11 mouse cellular contexts compared by ENCODE assay signal in the genomic region with DNA sequence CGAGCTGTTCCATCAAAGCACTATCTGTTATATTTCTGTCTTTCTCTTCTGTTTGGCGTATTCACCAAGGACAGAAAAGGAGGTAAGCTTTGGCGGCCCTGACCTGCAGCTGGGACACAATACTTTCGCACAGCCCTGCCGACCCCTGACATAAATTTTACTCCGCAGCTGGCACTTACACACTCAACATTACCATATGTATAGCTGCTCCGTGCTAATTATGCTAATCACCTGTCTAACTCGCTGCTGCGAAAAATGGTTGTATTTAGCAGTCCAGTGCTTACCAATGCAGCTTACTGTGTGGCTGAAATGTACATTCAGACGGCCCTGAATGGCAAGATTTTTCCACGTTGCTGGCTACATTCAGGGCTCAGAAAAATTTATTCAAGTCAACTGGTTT. TPM values are rescaled to one million over a fixed set of nuclear protein-coding genes. Genes with fewer than 3 reads are reported as not detected.
DNase-seq lines count a peak whose midpoint lies in the region; ATAC-seq and TF ChIP-seq lines count a peak whose summit lies in the region.
"Had no signal": no experiment of that assay in that cellular context is flagged by ENCODE, and none has a peak within 500 bp of the region (broad histone marks: within the 10 kb centered on the region; RNA-seq: fewer than 3 reads in every experiment).

No protein-coding gene starts in this region.

- no peak for DNase-seq in limb, embryonic 10.5 days (ENCODE audit: low spot score)
- DNase-seq in forebrain, postnatal 0 days: no peak
- DNase-seq in midbrain, embryonic 10.5 days (ENCODE audit: low spot score): peak; percentile 69
- no peak for DNase-seq in left cerebral cortex, adult 18-20 months (ENCODE audit: low spot score in 2 of 2)
- no peak for DNase-seq in heart, postnatal 14 days
- DNase-seq in cerebellum, adult 18-20 months: no peak
- DNase-seq: cerebellum, postnatal 25 days; kidney, postnatal 4 days; liver had no signal

- no peaks in the 10 kb centered on the region for H3K9me3 ChIP-seq in limb, embryonic 12.5 days
- no peaks in the 10 kb centered on the region for H3K9me3 ChIP-seq in limb, embryonic 10.5 days (replicated peaks)
- H3K9me3 ChIP-seq in forebrain, postnatal 0 days (ENCODE audit: low read length): no peaks in the 10 kb centered on the region
- no peaks in the 10 kb centered on the region for H3K9me3 ChIP-seq in midbrain, embryonic 10.5 days (replicated peaks)
- no peaks in the 10 kb centered on the region for H3K9me3 ChIP-seq in stomach, embryonic 16.5 days (replicated peaks; ENCODE audit: control insufficient read depth, low read length)

- WGBS in limb, embryonic 12.5 days: 33% methylated on average over 11 of the region's 11 CpGs
- WGBS in limb, embryonic 10.5 days: 43% methylated on average over 11 of the region's 11 CpGs
- WGBS in forebrain, postnatal 0 days: 12% methylated on average over 11 of the region's 11 CpGs
- 17% methylated on average over 11 of the region's 11 CpGs for WGBS in midbrain, embryonic 10.5 days
- 31% methylated on average over 11 of the region's 11 CpGs for WGBS in stomach, embryonic 16.5 days

- no peaks in the 10 kb centered on the region for H3K27me3 ChIP-seq in limb, embryonic 12.5 days
- H3K27me3 ChIP-seq in limb, embryonic 10.5 days (ENCODE audit: low read depth, poor library complexity, severe bottlenecking): no peaks in the 10 kb centered on the region
- no peaks in the 10 kb centered on the region for H3K27me3 ChIP-seq in forebrain, postnatal 0 days (ENCODE audit: insufficient read depth, low read length)
- H3K27me3 ChIP-seq in midbrain, embryonic 10.5 days (ENCODE audit: low read depth, poor library complexity, severe bottlenecking): no peaks in the 10 kb centered on the region
- no peaks in the 10 kb centered on the region for H3K27me3 ChIP-seq in stomach, embryonic 16.5 days (ENCODE audit: control insufficient read depth, insufficient read depth, low read length)

- peaks cover 94% of the 10 kb centered on the region for H3K4me1 ChIP-seq in limb, embryonic 12.5 days (replicated peaks)
- peaks cover 93% of the 10 kb centered on the region for H3K4me1 ChIP-seq in limb, embryonic 10.5 days
- peaks cover 13% of the 10 kb centered on the region for H3K4me1 ChIP-seq in forebrain, postnatal 0 days (ENCODE audit: insufficient read depth)
- peaks cover 100% of the 10 kb centered on the region for H3K4me1 ChIP-seq in midbrain, embryonic 10.5 days
- H3K4me1 ChIP-seq in stomach, embryonic 16.5 days (ENCODE audit: control insufficient read depth, insufficient read depth, low read length): peaks cover 86% of the 10 kb centered on the region

- intact Hi-C loops in heart, postnatal 14 days (cut with DNase I): no loop called here

- H3K36me3 ChIP-seq in limb, embryonic 12.5 days: peaks cover 24% of the 10 kb centered on the region
- H3K36me3 ChIP-seq in limb, embryonic 10.5 days: peaks cover 49% of the 10 kb centered on the region
- no peaks in the 10 kb centered on the region for H3K36me3 ChIP-seq in forebrain, postnatal 0 days (ENCODE audit: insufficient read depth)
- H3K36me3 ChIP-seq in midbrain, embryonic 10.5 days: peaks cover 41% of the 10 kb centered on the region
- H3K36me3 ChIP-seq in stomach, embryonic 16.5 days (ENCODE audit: control insufficient read depth, insufficient read depth, low read length): no peaks in the 10 kb centered on the region

- ATAC-seq in limb, embryonic 12.5 days (ENCODE audit: insufficient number of reproducible peaks, insufficient read depth, low FRiP score, low TSS enrichment, low read depth): no peak
- peak; percentile 38 for ATAC-seq in forebrain, postnatal 0 days
- no peak for ATAC-seq in stomach, embryonic 16.5 days (ENCODE audit: insufficient read depth, low FRiP score)

- no peak overlapping the region for H3K27ac ChIP-seq in limb, embryonic 12.5 days
- H3K27ac ChIP-seq in limb, embryonic 10.5 days: no peak overlapping the region
- H3K27ac ChIP-seq in forebrain, postnatal 0 days (ENCODE audit: low read depth, low read length): no peak overlapping the region
- H3K27ac ChIP-seq in midbrain, embryonic 10.5 days (replicated peaks): peak overlapping the region; percentile 84
- peak overlapping the region; percentile 36 for H3K27ac ChIP-seq in stomach, embryonic 16.5 days (ENCODE audit: low read length)

- H3K4me2 ChIP-seq in limb, embryonic 12.5 days: peak overlapping the region; percentile 15
- peak overlapping the region; percentile 9; the same call in 1 of the 2 replicates for H3K4me2 ChIP-seq in forebrain, postnatal 0 days (ENCODE audit: low read depth)
- H3K4me2 ChIP-seq in stomach, embryonic 16.5 days (ENCODE audit: low read depth, low read length): peak overlapping the region; percentile 95

- H3K9ac ChIP-seq in limb, embryonic 12.5 days (replicated peaks): no peak overlapping the region
- no peak overlapping the region for H3K9ac ChIP-seq in forebrain, postnatal 0 days
- peak overlapping the region; percentile 66 for H3K9ac ChIP-seq in stomach, embryonic 16.5 days (ENCODE audit: low read length)

- TF ChIP-seq CTCF in forebrain, postnatal 0 days (IDR thresholded peaks at IDR 0.05; ENCODE audit: low read depth): no peak

- H3K4me3 ChIP-seq in limb, embryonic 12.5 days (replicated peaks): no peak overlapping the region
- no peak overlapping the region for H3K4me3 ChIP-seq in limb, embryonic 10.5 days
- no peak overlapping the region for H3K4me3 ChIP-seq in forebrain, postnatal 0 days (ENCODE audit: low read depth, low read length)
- peak overlapping the region; percentile 100 for H3K4me3 ChIP-seq in midbrain, embryonic 10.5 days
- H3K4me3 ChIP-seq in stomach, embryonic 16.5 days (replicated peaks; ENCODE audit: low read length): peak overlapping the region; percentile 28

RNA-seq across cellular contexts. Expression of a gene that starts 18.8 kb away (rescaled TPM):
- polyA plus RNA-seq in limb, embryonic 12.5 days (2016; fragmentation: Nextera tagmentation; extraction: Ambion mirVana): 21.6 and 23.0 TPM in 2 replicates
- polyA plus RNA-seq in limb, embryonic 10.5 days (2016; fragmentation: Nextera tagmentation; extraction: Ambion mirVana): 18.2 and 19.0 TPM in 2 replicates
- total RNA-seq in forebrain, postnatal 0 days (2014; rRNA removed): 11.7 and 26.5 TPM in 2 replicates
- 2.7 and 4.8 TPM in 2 replicates for polyA plus RNA-seq in forebrain, postnatal 0 days (2015; fragmentation: Nextera tagmentation; extraction: Ambion mirVana)
- 30.9 and 31.6 TPM in 2 replicates for polyA plus RNA-seq in midbrain, embryonic 10.5 days (2016; fragmentation: Nextera tagmentation; extraction: Ambion mirVana)
- polyA plus RNA-seq in stomach, embryonic 16.5 days (2015; fragmentation: Nextera tagmentation; extraction: Ambion mirVana): 28.5 and 31.1 TPM in 2 replicates
- total RNA-seq in left cerebral cortex, adult 18-20 months (2021): 10 to 100 TPM; 49.4 to 55.7 TPM
- total RNA-seq in heart, postnatal 14 days (2021): 10 to 100 TPM; 12.0 to 16.1 TPM

RNA-seq across cellular contexts. Expression of a gene that starts 57.5 kb away (rescaled TPM):
- 24.3 and 28.5 TPM in 2 replicates for polyA plus RNA-seq in limb, embryonic 12.5 days (2016; fragmentation: Nextera tagmentation; extraction: Ambion mirVana)
- polyA plus RNA-seq in limb, embryonic 10.5 days (2016; fragmentation: Nextera tagmentation; extraction: Ambion mirVana): 27.0 and 29.2 TPM in 2 replicates
- 9.3 and 12.2 TPM in 2 replicates for total RNA-seq in forebrain, postnatal 0 days (2014; rRNA removed)
- 7.4 and 8.0 TPM in 2 replicates for polyA plus RNA-seq in forebrain, postnatal 0 days (2015; fragmentation: Nextera tagmentation; extraction: Ambion mirVana)
- 26.7 and 28.3 TPM in 2 replicates for polyA plus RNA-seq in midbrain, embryonic 10.5 days (2016; fragmentation: Nextera tagmentation; extraction: Ambion mirVana)
- polyA plus RNA-seq in stomach, embryonic 16.5 days (2015; fragmentation: Nextera tagmentation; extraction: Ambion mirVana): 21.9 and 22.0 TPM in 2 replicates
- total RNA-seq in left cerebral cortex, adult 18-20 months (2021): 1 to 10 TPM; 8.0 to 9.3 TPM
- total RNA-seq in heart, postnatal 14 days (2021): 1 to 10 TPM; 5.0 to 6.9 TPM

Comparison
In these comparisons a context has a peak if more than half of its experiments do, and no peak if none do; other contexts are left out.
1. H3K27ac ChIP-seq: peak in midbrain, embryonic 10.5 days (single experiment) and stomach, embryonic 16.5 days (single experiment); none in limb, embryonic 12.5 days (single experiment), limb, embryonic 10.5 days (single experiment) and forebrain, postnatal 0 days (single experiment).
2. H3K4me2 ChIP-seq: peak in every context shown above with its lines; median percentile 95 in stomach, embryonic 16.5 days; 15 in limb, embryonic 12.5 days; 9 in forebrain, postnatal 0 days.
3. H3K4me3 ChIP-seq: peak in midbrain, embryonic 10.5 days (single experiment) and stomach, embryonic 16.5 days (single experiment); none in limb, embryonic 12.5 days (single experiment), limb, embryonic 10.5 days (single experiment) and forebrain, postnatal 0 days (single experiment).